Mouse (Mus musculus) brain, embryonic 14.5 days (tissue): ENCODE measurements at regions not wholly inside any gene's neighbourhood (a gene's known extent, or its start where the extent isn't known, plus 50 kb on each side); places are given as distances from the start of the nearest gene placed in this dataset.

Experiments
- CTCF ChIP-seq: fragments of 200-500 bp; IDR thresholded peaks from 2 replicates; pipeline ENCODE4 v1.5.1; 2012; ENCODE audit warnings: inconsistent platforms, mild to moderate bottlenecking, moderate library complexity, borderline replicate concordance; ENCODE audit not compliant: insufficient read depth, insufficient read length; ENCODE audit errors: extremely low read depth
- POLR2A ChIP-seq: fragments of 200-500 bp; IDR thresholded peaks from 2 replicates; pipeline ENCODE4 v1.6.1; 2012; ENCODE audit warnings: mild to moderate bottlenecking, inconsistent platforms, borderline replicate concordance; ENCODE audit not compliant: poor library complexity, insufficient read depth, insufficient read length, severe bottlenecking; ENCODE audit errors: extremely low read depth

DNA sequence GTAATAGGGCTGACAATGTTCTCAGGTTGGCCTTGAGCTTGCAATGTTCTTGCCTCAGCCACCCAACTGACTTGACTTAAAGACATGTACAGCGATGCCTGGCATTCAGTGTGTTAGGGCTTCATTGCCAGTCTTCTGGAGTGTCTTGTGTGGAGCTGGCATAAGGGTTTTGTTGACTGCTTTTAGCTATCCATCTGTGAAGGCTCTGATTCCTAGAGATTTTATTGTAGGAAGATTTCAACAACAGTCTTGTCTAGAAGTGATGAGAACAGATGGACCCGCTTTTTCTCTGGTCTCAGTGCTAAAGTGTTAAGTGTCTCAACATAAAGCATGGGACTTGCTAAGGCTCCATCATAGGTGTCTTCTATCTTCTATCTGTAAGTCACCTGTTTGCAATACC, 145.3 kb upstream of the Npsr1 start:
- TF ChIP-seq POLR2A: no peak
- TF ChIP-seq CTCF: no peak
